Mouse (Mus musculus): ENCODE measurements around the gene Arl1.

DNA sequence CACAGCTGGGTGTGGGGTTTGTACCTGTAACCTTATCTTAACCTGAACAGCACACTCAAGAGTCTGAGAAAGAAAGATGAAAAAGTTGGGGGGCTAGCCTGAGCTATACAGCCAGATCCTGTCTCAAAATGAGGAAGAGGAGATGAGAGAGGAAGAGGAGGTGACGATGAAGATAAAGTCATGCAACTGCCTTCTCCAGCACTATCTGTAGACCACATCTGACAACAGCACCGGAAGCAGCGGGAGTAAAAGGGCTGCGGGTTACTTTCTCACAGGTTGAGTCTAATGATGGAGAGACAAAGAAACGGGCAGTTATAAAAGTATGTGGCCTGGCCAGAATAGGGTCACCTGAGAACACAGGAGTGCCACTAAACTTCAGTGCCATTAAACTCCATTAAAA is 38.3 kb downstream of the Arl1 start:
- TF ChIP-seq POLR2A (IDR thresholded peaks at IDR 0.05; ENCODE audit: low read depth, low read length) (no peak), CTCF (IDR thresholded peaks at IDR 0.05; ENCODE audit: borderline replicate concordance, insufficient read depth, low read length) (no peak)

Data from embryonic fibroblast, embryonic 13.5 days (primary cell).